Mouse (Mus musculus) brain, embryonic 14.5 days (tissue): ENCODE data around the gene Pla2g1b.

ENCODE experiments used
- CTCF ChIP-seq: fragments of 200-500 bp; IDR thresholded peaks from 2 replicates; pipeline ENCODE4 v1.5.1; 2012; ENCODE audit warnings: inconsistent platforms, mild to moderate bottlenecking, moderate library complexity, borderline replicate concordance; ENCODE audit not compliant: insufficient read depth, insufficient read length; ENCODE audit errors: extremely low read depth
- POLR2A ChIP-seq: fragments of 200-500 bp; IDR thresholded peaks from 2 replicates; pipeline ENCODE4 v1.6.1; 2012; ENCODE audit warnings: mild to moderate bottlenecking, inconsistent platforms, borderline replicate concordance; ENCODE audit not compliant: poor library complexity, insufficient read depth, insufficient read length, severe bottlenecking; ENCODE audit errors: extremely low read depth

DNA sequence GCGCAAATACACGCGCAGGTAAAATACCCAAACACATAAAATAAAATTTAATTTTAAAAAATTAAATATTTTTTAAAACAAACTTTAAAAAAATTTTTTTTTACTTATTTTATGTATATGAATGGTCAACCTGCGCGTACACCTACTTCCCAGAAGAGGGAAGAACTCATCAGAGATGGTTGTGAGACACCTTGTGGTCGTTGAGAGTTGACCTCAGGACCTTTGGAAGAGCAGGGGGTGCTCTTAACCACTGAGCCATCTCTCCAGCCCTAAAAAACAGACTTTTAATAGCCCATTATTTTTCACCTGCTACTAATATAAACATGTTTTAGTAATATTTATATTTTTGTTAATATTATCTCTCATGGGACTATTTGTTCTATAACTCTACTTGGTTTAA is 17.3 kb downstream of the Pla2g1b start:
- TF ChIP-seq POLR2A, result no peak
- no peak for TF ChIP-seq CTCF
